Mouse (Mus musculus): Measurements from ENCODE around the gene Olfr572. TPM values are rescaled to one million over a fixed set of nuclear protein-coding genes. Genes with fewer than 3 reads are reported as not detected.

Gene Olfr572
- total RNA-seq, 2 experiments from 2014 or later, result not detected

Other genes with a start within 250 kb of the Olfr572 start
- gene Trim68, start 237.1 kb upstream of the Olfr572 start, total RNA-seq (2014; fragmentation: Nextera tagmentation), result 6.7 and 8.4 TPM in 2 replicates
- gene Trim68, start 237.1 kb upstream of the Olfr572 start, total RNA-seq (2017), result 1.8 and 6.0 TPM in 2 replicates
- not detected in 2 replicates for gene Olfr557, start 228.5 kb upstream of the Olfr572 start, total RNA-seq (2014; fragmentation: Nextera tagmentation)
- gene Olfr557, start 228.5 kb upstream of the Olfr572 start, total RNA-seq (2017), result not detected in 2 replicates
- not detected in 2 replicates for gene Olfr558, start 222.2 kb upstream of the Olfr572 start, total RNA-seq (2014; fragmentation: Nextera tagmentation)
- not detected in 2 replicates for gene Olfr558, start 222.2 kb upstream of the Olfr572 start, total RNA-seq (2017)
- not detected in 2 replicates for gene Olfr33, start 205.3 kb upstream of the Olfr572 start, total RNA-seq (2014; fragmentation: Nextera tagmentation)
- gene Olfr33, start 205.3 kb upstream of the Olfr572 start, total RNA-seq (2017), result not detected in 2 replicates
- gene Olfr559, start 196.9 kb upstream of the Olfr572 start, total RNA-seq (2014; fragmentation: Nextera tagmentation), result not detected in 2 replicates
- gene Olfr559, start 196.9 kb upstream of the Olfr572 start, total RNA-seq (2017), result not detected in 2 replicates
- not detected in 2 replicates for gene Olfr560, start 165.0 kb upstream of the Olfr572 start, total RNA-seq (2014; fragmentation: Nextera tagmentation)
- gene Olfr560, start 165.0 kb upstream of the Olfr572 start, total RNA-seq (2017), result not detected in 2 replicates
- gene Olfr78, start 164.9 kb upstream of the Olfr572 start, total RNA-seq (2014; fragmentation: Nextera tagmentation), result not detected in 2 replicates
- not detected in 2 replicates for gene Olfr78, start 164.9 kb upstream of the Olfr572 start, total RNA-seq (2017)
- not detected in 2 replicates for gene Olfr561, start 153.2 kb upstream of the Olfr572 start, total RNA-seq (2014; fragmentation: Nextera tagmentation)
- not detected in 2 replicates for gene Olfr561, start 153.2 kb upstream of the Olfr572 start, total RNA-seq (2017)
- not detected in 2 replicates for gene Olfr564, start 120.9 kb upstream of the Olfr572 start, total RNA-seq (2014; fragmentation: Nextera tagmentation)
- not detected in 2 replicates for gene Olfr564, start 120.9 kb upstream of the Olfr572 start, total RNA-seq (2017)
- not detected in 2 replicates for gene Olfr566, start 65.6 kb upstream of the Olfr572 start, total RNA-seq (2014; fragmentation: Nextera tagmentation)
- gene Olfr566, start 65.6 kb upstream of the Olfr572 start, total RNA-seq (2017), result not detected in 2 replicates
- not detected in 2 replicates for gene Olfr568, start 47.3 kb upstream of the Olfr572 start, total RNA-seq (2014; fragmentation: Nextera tagmentation)
- not detected in 2 replicates for gene Olfr568, start 47.3 kb upstream of the Olfr572 start, total RNA-seq (2017)
- not detected in 2 replicates for gene Olfr569, start 33.5 kb upstream of the Olfr572 start, total RNA-seq (2014; fragmentation: Nextera tagmentation)
- not detected in 2 replicates for gene Olfr569, start 33.5 kb upstream of the Olfr572 start, total RNA-seq (2017)
- gene Olfr570, start 29.8 kb upstream of the Olfr572 start, total RNA-seq (2014; fragmentation: Nextera tagmentation), result not detected in 2 replicates
- gene Olfr570, start 29.8 kb upstream of the Olfr572 start, total RNA-seq (2017), result not detected in 2 replicates
- gene Olfr571, start 6.9 kb upstream of the Olfr572 start, total RNA-seq (2014; fragmentation: Nextera tagmentation), result not detected in 2 replicates
- gene Olfr571, start 6.9 kb upstream of the Olfr572 start, total RNA-seq (2017), result not detected in 2 replicates
- not detected in 2 replicates for gene Olfr573-ps1, start 18.2 kb downstream of the Olfr572 start, total RNA-seq (2014; fragmentation: Nextera tagmentation)
- gene Olfr573-ps1, start 18.2 kb downstream of the Olfr572 start, total RNA-seq (2017), result not detected in 2 replicates
- not detected in 2 replicates for gene Olfr574, start 24.1 kb downstream of the Olfr572 start, total RNA-seq (2014; fragmentation: Nextera tagmentation)
- not detected in 2 replicates for gene Olfr574, start 24.1 kb downstream of the Olfr572 start, total RNA-seq (2017)
- not detected in 2 replicates for gene Olfr575, start 34.4 kb downstream of the Olfr572 start, total RNA-seq (2014; fragmentation: Nextera tagmentation)
- not detected in 2 replicates for gene Olfr575, start 34.4 kb downstream of the Olfr572 start, total RNA-seq (2017)
- not detected in 2 replicates for gene Olfr576, start 38.3 kb downstream of the Olfr572 start, total RNA-seq (2014; fragmentation: Nextera tagmentation)
- not detected in 2 replicates for gene Olfr576, start 38.3 kb downstream of the Olfr572 start, total RNA-seq (2017)
- gene Olfr577, start 51.5 kb downstream of the Olfr572 start, total RNA-seq (2014; fragmentation: Nextera tagmentation), result not detected in 2 replicates
- gene Olfr577, start 51.5 kb downstream of the Olfr572 start, total RNA-seq (2017), result not detected in 2 replicates
- not detected in 2 replicates for gene Olfr578, start 64.9 kb downstream of the Olfr572 start, total RNA-seq (2014; fragmentation: Nextera tagmentation)
- not detected in 2 replicates for gene Olfr578, start 64.9 kb downstream of the Olfr572 start, total RNA-seq (2017)
- not detected in 2 replicates for gene Olfr582, start 113.6 kb downstream of the Olfr572 start, total RNA-seq (2014; fragmentation: Nextera tagmentation)
- gene Olfr582, start 113.6 kb downstream of the Olfr572 start, total RNA-seq (2017), result not detected in 2 replicates
- not detected in 2 replicates for gene Olfr583, start 126.9 kb downstream of the Olfr572 start, total RNA-seq (2014; fragmentation: Nextera tagmentation)
- gene Olfr583, start 126.9 kb downstream of the Olfr572 start, total RNA-seq (2017), result not detected in 2 replicates
- not detected in 2 replicates for gene Olfr584, start 157.5 kb downstream of the Olfr572 start, total RNA-seq (2014; fragmentation: Nextera tagmentation)
- gene Olfr584, start 157.5 kb downstream of the Olfr572 start, total RNA-seq (2017), result not detected in 2 replicates
- not detected in 2 replicates for gene Olfr585, start 173.3 kb downstream of the Olfr572 start, total RNA-seq (2014; fragmentation: Nextera tagmentation)
- not detected in 2 replicates for gene Olfr585, start 173.3 kb downstream of the Olfr572 start, total RNA-seq (2017)
- gene Olfr586, start 201.2 kb downstream of the Olfr572 start, total RNA-seq (2014; fragmentation: Nextera tagmentation), result not detected in 2 replicates
- gene Olfr586, start 201.2 kb downstream of the Olfr572 start, total RNA-seq (2017), result not detected in 2 replicates
- not detected in 2 replicates for gene Olfr588-ps1, start 216.5 kb downstream of the Olfr572 start, total RNA-seq (2014; fragmentation: Nextera tagmentation)
- not detected in 2 replicates for gene Olfr588-ps1, start 216.5 kb downstream of the Olfr572 start, total RNA-seq (2017)
- gene Olfr589, start 231.9 kb downstream of the Olfr572 start, total RNA-seq (2014; fragmentation: Nextera tagmentation), result not detected in 2 replicates
- not detected in 2 replicates for gene Olfr589, start 231.9 kb downstream of the Olfr572 start, total RNA-seq (2017)